Mouse (Mus musculus): ENCODE measurements around the gene Meox1. TPM values are rescaled to one million over a fixed set of nuclear protein-coding genes. Genes with fewer than 3 reads are reported as not detected.

Meox1 gene
- 11.1 and 12.3 TPM in 2 replicates for polyA plus RNA-seq (2015; fragmentation: Nextera tagmentation; extraction: Ambion mirVana)

GRCm38 (mm10) chr11:101894204-101894603, at the start of gene Meox1:
Gene Meox1, minus strand, starts transcription at chr11:101894374.
- peak within 1 kb of the TSS; percentile 42 for H3K4me2 ChIP-seq (replicated peaks)
- peaks cover 24% of the 10 kb centered on the region for H3K27me3 ChIP-seq
- ATAC-seq (ENCODE audit: insufficient number of reproducible peaks, low FRiP score, low TSS enrichment, low read depth), result no peak
- H3K4me1 ChIP-seq, result peaks cover 54% of the 10 kb centered on the region
- no peak within 1 kb of the TSS; the same call in 1 of the 2 replicates for H3K4me3 ChIP-seq (replicated peaks)
- H3K9me3 ChIP-seq (replicated peaks), result no peaks in the 10 kb centered on the region
- 0 out of 2 replicates have a peak within 1 kb of the TSS, but pooled peaks have one; percentile 44 for H3K27ac ChIP-seq (replicated peaks)
- WGBS, result 3% methylated on average over 11 of the region's 11 CpGs
- H3K9ac ChIP-seq, result 0 out of 2 replicates have a peak within 1 kb of the TSS, but pooled peaks have one; percentile 9
- H3K36me3 ChIP-seq, result no peaks in the 10 kb centered on the region

GRCm38 (mm10) chr11:101943055-101943454, 48.9 kb upstream of the Meox1 start:
- WGBS, result 42% methylated on average over 3 of the region's 3 CpGs
- no peak for ATAC-seq (ENCODE audit: insufficient number of reproducible peaks, low FRiP score, low TSS enrichment, low read depth)
- peaks cover 4% of the 10 kb centered on the region for H3K27me3 ChIP-seq
- no peaks in the 10 kb centered on the region for H3K36me3 ChIP-seq
- H3K9ac ChIP-seq, result no peak overlapping the region
- no peaks in the 10 kb centered on the region for H3K9me3 ChIP-seq (replicated peaks)
- no peak overlapping the region for H3K27ac ChIP-seq (replicated peaks)
- no peak overlapping the region for H3K4me3 ChIP-seq (replicated peaks)
- no peaks in the 10 kb centered on the region for H3K4me1 ChIP-seq
- H3K4me2 ChIP-seq (replicated peaks), result no peak overlapping the region

DNA sequence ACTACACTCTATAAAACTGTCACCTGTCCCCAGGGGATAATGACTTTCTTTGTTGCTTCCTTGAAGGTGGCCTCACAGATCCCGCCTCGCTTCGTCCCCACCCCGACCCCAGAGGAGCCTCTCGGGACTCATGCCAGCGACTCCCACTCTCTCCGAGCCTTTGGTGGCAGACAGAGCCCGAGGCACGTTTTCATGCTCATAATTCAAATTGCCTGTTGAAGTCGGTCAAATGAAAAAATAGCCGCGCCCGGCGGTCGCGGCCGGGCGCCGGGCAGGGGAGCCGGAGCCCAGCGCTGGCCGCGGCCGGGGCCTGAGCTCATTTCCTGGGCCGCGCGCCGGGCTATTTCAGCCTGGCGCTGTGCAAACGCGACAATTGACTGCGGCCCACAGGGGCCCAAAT, 42.9 kb upstream of the Meox1 start:
- H3K4me1 ChIP-seq, result peaks cover 16% of the 10 kb centered on the region
- H3K36me3 ChIP-seq, result no peaks in the 10 kb centered on the region
- peak overlapping the region; percentile 70 for H3K4me2 ChIP-seq (replicated peaks)
- no peak overlapping the region for H3K27ac ChIP-seq (replicated peaks)
- no peaks in the 10 kb centered on the region for H3K9me3 ChIP-seq (replicated peaks)
- 0 out of 2 replicates have a peak overlapping the region, but pooled peaks have one; percentile 13 for H3K9ac ChIP-seq
- H3K27me3 ChIP-seq, result peaks cover 8% of the 10 kb centered on the region; the same call in 1 of the 2 replicates
- H3K4me3 ChIP-seq (replicated peaks), result peak overlapping the region; percentile 38
- ATAC-seq (ENCODE audit: insufficient number of reproducible peaks, low FRiP score, low TSS enrichment, low read depth), result no peak
- WGBS, result under 1% methylated on average over 32 of the region's 32 CpGs

DNA sequence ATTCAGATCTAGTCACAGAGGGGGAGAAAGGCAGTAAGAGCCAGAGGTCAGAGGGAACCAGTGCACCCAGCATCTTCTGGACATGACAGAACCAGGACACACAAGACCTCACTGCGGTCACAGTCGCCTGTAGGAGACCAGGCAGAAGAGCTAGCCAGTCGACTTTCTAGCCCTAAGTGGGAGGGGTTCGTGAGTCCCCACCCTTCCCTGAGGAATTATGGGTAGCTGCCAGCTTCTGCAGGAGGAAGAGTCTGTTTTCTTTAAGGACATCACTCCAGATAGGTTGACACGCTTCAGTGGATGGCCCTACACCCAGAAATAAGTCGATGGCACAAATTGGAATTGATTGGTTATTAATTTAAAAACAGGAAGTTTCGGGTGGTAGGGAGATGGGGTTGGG, 42.2 kb upstream of the Meox1 start:
- Histone ChIP-seq H3K9me3 (replicated peaks) (no peaks in the 10 kb centered on the region), H3K4me3 (replicated peaks) (no peak overlapping the region), H3K9ac (no peak overlapping the region), H3K4me1 (peaks cover 16% of the 10 kb centered on the region), H3K27me3 (peaks cover 8% of the 10 kb centered on the region; the same call in 1 of the 2 replicates), H3K27ac (replicated peaks) (no peak overlapping the region), H3K36me3 (no peaks in the 10 kb centered on the region), H3K4me2 (replicated peaks) (no peak overlapping the region)
- no peak for ATAC-seq (ENCODE audit: insufficient number of reproducible peaks, low FRiP score, low TSS enrichment, low read depth)
- WGBS, result 48% methylated on average over 7 of the region's 7 CpGs

- H3K27me3 ChIP-seq, result peaks cover 8% of the 10 kb centered on the region; the same call in 1 of the 2 replicates
Measured at GRCm38 (mm10) chr11:101935743-101936142, 41.6 kb upstream of the Meox1 start.

GRCm38 (mm10) chr11:101931978-101932377, 37.8 kb upstream of the Meox1 start:
- H3K4me1 ChIP-seq, result peaks cover 7% of the 10 kb centered on the region
- H3K4me3 ChIP-seq (replicated peaks), result no peak overlapping the region
- H3K9me3 ChIP-seq (replicated peaks), result no peaks in the 10 kb centered on the region
- WGBS, result 41% methylated on average over 4 of the region's 4 CpGs
- no peak overlapping the region for H3K27ac ChIP-seq (replicated peaks)
- H3K36me3 ChIP-seq, result no peaks in the 10 kb centered on the region
- H3K4me2 ChIP-seq (replicated peaks), result no peak overlapping the region
- no peak overlapping the region for H3K9ac ChIP-seq
- ATAC-seq (ENCODE audit: insufficient number of reproducible peaks, low FRiP score, low TSS enrichment, low read depth), result no peak
- H3K27me3 ChIP-seq, result 0 out of 2 replicates have a peak, but pooled peaks cover 2% of the 10 kb centered on the region

More at GRCm38 (mm10) chr11:101935743-101936142, 41.6 kb upstream of the Meox1 start:
- ATAC-seq (ENCODE audit: insufficient number of reproducible peaks, low FRiP score, low TSS enrichment, low read depth), result no peak
- H3K4me2 ChIP-seq (replicated peaks), result no peak overlapping the region
- H3K36me3 ChIP-seq, result no peaks in the 10 kb centered on the region
- no peak overlapping the region for H3K27ac ChIP-seq (replicated peaks)
- no peak overlapping the region for H3K4me3 ChIP-seq (replicated peaks)
- peaks cover 16% of the 10 kb centered on the region for H3K4me1 ChIP-seq
- 81% methylated on average over 3 of the region's 3 CpGs for WGBS
- H3K9me3 ChIP-seq (replicated peaks), result no peaks in the 10 kb centered on the region
- H3K9ac ChIP-seq, result no peak overlapping the region

GRCm38 (mm10) chr11:101928030-101928762, 34.0 kb upstream of the Meox1 start:
- H3K4me1 ChIP-seq, result no peaks in the 10 kb centered on the region
- H3K27ac ChIP-seq (replicated peaks), result no peak overlapping the region
- no peak overlapping the region for H3K9ac ChIP-seq
- ATAC-seq (ENCODE audit: insufficient number of reproducible peaks, low FRiP score, low TSS enrichment, low read depth), result no peak
- WGBS, result 32% methylated on average over 25 of the region's 25 CpGs
- H3K27me3 ChIP-seq, result no peaks in the 10 kb centered on the region
- no peaks in the 10 kb centered on the region for H3K9me3 ChIP-seq (replicated peaks)
- H3K4me2 ChIP-seq (replicated peaks), result no peak overlapping the region
- H3K4me3 ChIP-seq (replicated peaks), result no peak overlapping the region
- no peaks in the 10 kb centered on the region for H3K36me3 ChIP-seq

GRCm38 (mm10) chr11:101926951-101927589, 32.9 kb upstream of the Meox1 start:
- Histone ChIP-seq H3K36me3 (no peaks in the 10 kb centered on the region), H3K27ac (replicated peaks) (no peak overlapping the region), H3K9ac (no peak overlapping the region), H3K27me3 (no peaks in the 10 kb centered on the region), H3K4me2 (replicated peaks) (no peak overlapping the region), H3K9me3 (replicated peaks) (no peaks in the 10 kb centered on the region), H3K4me3 (replicated peaks) (no peak overlapping the region), H3K4me1 (no peaks in the 10 kb centered on the region)
- 0 out of 2 replicates have a peak, but pooled peaks have one; percentile 11 for ATAC-seq (ENCODE audit: insufficient number of reproducible peaks, low FRiP score, low TSS enrichment, low read depth)
- 79% methylated on average over 10 of the region's 10 CpGs for WGBS

DNA sequence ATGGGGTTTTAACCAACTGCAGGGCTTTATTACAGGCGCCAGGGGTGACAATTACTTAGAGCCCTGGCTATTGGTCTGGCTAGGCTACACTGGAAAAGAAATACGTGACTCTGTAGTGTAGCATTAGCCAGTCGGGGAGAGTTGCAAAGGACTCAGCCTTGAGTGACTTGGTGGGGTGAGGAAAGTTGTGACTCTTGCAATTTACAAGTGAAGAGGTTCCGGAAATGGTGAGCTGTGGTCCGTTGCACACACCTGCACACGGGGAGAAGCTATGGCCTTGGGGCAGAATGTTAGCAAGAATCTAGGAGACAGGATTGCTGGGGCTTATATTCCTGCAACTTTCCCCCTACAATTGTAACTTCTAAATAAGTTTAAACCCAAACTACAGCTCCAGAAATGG, 31.5 kb upstream of the Meox1 start:
- no peak overlapping the region for H3K4me2 ChIP-seq (replicated peaks)
- H3K27ac ChIP-seq (replicated peaks), result no peak overlapping the region
- H3K4me1 ChIP-seq, result peaks cover 11% of the 10 kb centered on the region
- no peaks in the 10 kb centered on the region for H3K9me3 ChIP-seq (replicated peaks)
- no peaks in the 10 kb centered on the region for H3K36me3 ChIP-seq
- no peaks in the 10 kb centered on the region for H3K27me3 ChIP-seq
- no peak for ATAC-seq (ENCODE audit: insufficient number of reproducible peaks, low FRiP score, low TSS enrichment, low read depth)
- whole genome bisulfite sequencing, result 59% methylated on average over 6 of the region's 6 CpGs
- no peak overlapping the region for H3K9ac ChIP-seq
- H3K4me3 ChIP-seq (replicated peaks), result no peak overlapping the region

DNA sequence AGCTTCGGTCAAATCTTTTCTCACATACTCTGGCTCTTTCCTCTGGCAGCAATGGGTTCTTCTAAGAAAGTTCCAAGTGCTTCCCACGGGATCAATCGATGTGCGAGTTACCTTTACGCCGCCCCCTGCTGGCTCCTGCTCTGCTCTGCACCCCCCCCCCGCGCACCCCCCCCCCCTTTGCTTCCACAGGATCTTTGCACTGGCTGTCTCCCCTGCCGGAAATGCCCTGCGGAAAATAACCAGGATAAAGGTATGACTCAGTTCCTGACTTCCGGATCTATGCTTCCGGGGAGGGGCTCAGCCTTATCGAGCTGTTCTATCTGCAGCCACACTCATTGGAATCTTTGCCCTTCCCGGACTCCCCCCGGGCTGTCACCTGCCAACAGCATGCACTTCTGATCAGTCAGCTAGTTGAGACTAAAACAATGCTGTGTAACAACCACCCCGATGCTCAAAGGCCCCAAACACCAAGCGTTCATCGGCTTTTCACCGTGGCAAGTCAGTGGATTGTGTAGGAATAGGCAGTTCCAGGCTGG, 30.3 kb upstream of the Meox1 start:
- H3K9me3 ChIP-seq (replicated peaks), result no peaks in the 10 kb centered on the region
- no peak overlapping the region for H3K27ac ChIP-seq (replicated peaks)
- H3K36me3 ChIP-seq, result no peaks in the 10 kb centered on the region
- ATAC-seq (ENCODE audit: insufficient number of reproducible peaks, low FRiP score, low TSS enrichment, low read depth), result no peak
- WGBS, result 68% methylated on average over 17 of the region's 19 CpGs
- H3K4me1 ChIP-seq, result peaks cover 13% of the 10 kb centered on the region
- H3K27me3 ChIP-seq, result peaks cover under 1% of the 10 kb centered on the region; the same call in 1 of the 2 replicates
- no peak overlapping the region for H3K9ac ChIP-seq
- no peak overlapping the region for H3K4me2 ChIP-seq (replicated peaks)
- H3K4me3 ChIP-seq (replicated peaks), result no peak overlapping the region

- Histone ChIP-seq H3K27ac (replicated peaks) (no peak overlapping the region), H3K36me3 (no peaks in the 10 kb centered on the region), H3K4me3 (replicated peaks) (no peak overlapping the region), H3K4me1 (peaks cover 13% of the 10 kb centered on the region), H3K9ac (no peak overlapping the region), H3K9me3 (replicated peaks) (no peaks in the 10 kb centered on the region), H3K4me2 (replicated peaks) (no peak overlapping the region), H3K27me3 (peaks cover 5% of the 10 kb centered on the region; the same call in 1 of the 2 replicates)
- ATAC-seq (ENCODE audit: insufficient number of reproducible peaks, low FRiP score, low TSS enrichment, low read depth), result no peak
- 82% methylated on average over 6 of the region's 6 CpGs for WGBS
Measured at GRCm38 (mm10) chr11:101923988-101924387, 29.8 kb upstream of the Meox1 start.
